Mouse (Mus musculus) thymus, postnatal 25 days (tissue): ENCODE data around the gene Stac.

ENCODE experiments used
- DNase-seq: peaks from one replicate; pipeline ENCODE4 v3.0.0; 2022

Stac gene

DNA sequence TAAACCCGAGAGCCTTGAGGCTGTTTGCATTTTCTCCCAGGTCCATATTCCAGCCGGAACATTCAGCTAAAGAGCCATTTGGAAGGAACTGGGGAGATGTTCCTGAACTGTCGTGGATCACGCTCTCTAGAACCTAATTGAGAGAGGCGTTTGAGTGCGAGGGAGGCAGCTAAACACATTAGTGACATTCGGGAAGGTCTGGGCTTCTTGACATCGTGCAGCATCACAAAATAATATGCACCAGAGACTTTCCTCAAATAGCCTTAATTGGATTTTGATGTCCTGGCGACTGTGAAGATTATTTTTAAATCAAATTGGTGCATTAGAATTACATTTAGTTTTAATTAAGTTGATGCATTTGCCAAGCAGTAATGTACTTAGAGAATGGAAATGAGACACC, 111.4 kb downstream of the Stac start:
- no peak for DNase-seq

DNA sequence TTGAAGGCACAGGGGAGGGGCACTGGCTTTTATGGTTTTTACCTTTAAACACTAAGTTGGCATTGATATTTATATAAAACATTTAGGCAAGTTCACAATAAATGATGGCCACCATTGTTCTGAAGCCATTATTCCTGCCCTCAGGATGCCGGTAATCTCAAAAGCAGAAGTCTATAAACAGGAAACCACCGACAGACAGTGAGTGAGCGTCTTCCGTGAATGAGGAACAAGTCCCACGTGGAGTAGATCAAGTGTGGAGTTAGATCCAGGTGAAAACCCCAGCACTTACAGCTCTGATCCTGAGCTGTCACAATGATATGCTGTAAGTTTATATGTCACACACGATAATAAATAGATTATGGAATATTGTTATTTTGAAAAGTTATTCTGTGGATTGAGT, 112.7 kb downstream of the Stac start:
- no peak for DNase-seq

DNA sequence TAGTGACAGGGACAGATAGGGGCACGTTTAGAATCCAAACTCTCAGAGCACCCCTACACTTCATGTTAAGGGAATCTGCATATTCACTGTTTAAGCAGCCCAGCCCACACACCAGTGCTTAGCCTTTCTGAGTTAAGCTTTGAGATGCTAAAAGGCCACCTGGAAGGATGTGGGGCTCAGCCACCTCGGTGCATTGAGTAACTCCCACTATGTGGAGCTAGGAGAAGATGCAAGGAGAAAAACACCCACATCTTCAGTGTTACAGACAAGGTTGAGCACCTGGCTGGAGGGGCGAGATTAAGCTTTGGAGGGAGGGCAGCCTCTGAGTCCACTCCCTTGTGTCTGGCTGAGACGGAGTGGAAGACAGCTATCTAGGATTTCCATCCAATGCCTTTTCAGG, 114.3 kb downstream of the Stac start:
- no peak for DNase-seq

DNA sequence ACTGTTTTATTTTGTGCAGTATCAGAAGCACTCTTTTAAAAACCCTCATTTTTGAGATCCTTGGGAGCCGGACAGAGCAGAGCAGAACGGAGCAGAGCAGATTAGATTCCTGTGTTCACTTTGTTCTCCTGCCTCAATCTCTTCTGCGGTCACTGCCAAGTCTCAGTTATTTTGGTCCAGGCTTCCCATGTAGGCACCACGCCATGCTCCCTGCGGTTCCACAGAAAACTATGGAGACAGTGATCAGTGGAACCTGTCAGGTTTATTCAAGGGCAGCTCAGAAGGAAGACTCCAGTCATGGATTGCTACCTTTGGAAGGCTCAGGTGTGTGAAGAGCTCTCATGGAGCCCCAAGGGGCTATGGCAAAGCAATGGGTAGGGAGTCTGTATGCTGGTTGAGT, 116.3 kb downstream of the Stac start:
- DNase-seq: no peak

DNA sequence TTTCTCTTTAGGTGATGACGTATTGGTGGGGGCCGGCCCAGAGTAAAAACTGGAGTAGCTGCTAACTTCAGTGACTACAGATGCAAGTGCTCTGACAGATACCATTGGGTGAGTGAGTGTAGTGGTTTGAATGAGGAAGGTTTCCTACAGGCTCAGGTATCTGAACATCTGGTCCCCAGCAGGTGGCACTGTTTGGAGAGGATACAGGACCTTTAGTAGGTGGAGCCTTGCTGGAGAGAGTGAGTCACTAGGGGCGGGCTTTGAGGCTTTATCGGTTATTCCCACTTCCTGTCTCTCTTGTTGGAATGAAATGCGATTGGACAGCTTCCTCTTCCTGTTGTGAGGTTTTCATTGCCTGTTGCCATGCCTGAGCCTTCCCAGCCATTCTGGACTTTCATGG, 118.5 kb downstream of the Stac start:
- no peak for DNase-seq

DNA sequence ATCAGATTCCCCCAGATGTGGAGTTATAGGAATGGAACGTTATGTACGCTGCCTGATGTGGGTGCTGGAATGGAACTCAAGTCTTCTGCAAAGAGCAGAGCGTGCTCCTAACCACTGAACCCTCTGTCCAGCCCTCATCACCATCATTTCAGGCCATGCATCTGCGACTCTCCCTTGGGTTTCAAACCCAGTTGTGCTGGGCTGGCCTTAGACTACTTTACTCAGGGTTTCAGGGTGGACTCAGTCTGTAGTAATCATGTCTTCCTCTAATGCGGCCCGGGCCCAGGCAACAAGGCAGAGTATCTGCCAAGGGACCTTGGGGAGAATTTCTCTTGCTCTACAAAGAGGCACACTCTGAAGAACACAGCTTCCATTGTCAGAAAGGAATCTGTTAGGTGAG, 126.0 kb downstream of the Stac start:
- no peak for DNase-seq

GRCm38 (mm10) chr9:111563226-111563625, 126.9 kb downstream of the Stac start:
- DNase-seq: no peak

DNA sequence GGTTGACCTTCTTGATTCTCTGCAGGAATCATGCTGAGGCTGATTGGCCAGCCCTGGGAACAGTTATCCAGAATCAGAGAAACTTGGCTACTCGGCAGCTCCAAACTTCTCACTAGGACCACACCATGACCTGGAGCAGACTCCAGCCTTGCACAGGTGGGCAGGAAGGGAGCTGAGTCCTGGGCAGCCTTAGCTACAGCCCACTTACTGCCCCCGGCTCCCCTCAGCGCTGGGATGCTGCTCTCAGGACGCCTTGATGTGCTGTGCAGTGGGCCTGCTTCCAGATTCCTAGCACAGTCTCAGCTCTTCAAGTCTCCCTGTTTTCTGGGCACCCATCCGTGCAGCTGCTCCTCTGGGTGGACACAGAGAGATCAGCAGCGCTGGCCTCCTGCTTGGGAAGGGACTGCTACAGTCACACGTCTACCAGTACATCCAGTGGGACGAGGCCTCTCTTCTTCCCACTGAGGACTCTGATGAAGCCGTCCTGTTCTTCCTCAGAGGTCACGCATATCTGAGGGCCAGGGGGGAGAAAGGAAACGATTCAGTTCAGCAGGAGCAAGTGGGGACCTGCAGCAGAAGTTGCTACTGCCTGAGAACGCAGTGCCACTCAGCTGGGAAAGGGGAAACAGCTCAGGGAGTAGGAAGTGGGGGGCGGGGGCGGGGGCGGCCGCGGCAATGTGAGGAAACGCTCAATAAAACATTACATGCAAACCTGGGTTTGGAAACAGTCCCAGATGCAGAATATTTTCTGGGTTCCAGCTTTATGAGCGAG, 127.7 kb downstream of the Stac start:
- DNase-seq: no peak

DNA sequence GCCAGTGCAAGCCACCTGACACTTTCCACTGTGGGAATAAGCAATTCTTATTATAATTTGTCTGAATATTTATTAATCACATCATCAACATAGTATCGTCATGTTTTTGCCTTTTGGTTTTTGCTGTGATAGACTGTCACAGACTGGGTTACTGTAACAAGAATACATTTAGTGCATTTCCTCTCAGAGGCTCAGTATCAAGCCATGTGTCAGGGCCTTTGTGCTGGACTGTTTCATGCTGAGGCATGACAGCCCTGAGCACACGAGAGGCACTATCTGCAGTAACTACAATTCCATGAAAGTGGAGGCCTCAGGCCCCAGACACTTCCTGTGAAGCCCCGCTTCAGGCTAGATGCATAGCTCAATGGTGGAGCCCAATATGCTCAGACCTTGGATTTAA, 133.4 kb downstream of the Stac start:
- DNase-seq: no peak

GRCm38 (mm10) chr9:111552865-111553264, 137.3 kb downstream of the Stac start:
- no peak for DNase-seq

DNA sequence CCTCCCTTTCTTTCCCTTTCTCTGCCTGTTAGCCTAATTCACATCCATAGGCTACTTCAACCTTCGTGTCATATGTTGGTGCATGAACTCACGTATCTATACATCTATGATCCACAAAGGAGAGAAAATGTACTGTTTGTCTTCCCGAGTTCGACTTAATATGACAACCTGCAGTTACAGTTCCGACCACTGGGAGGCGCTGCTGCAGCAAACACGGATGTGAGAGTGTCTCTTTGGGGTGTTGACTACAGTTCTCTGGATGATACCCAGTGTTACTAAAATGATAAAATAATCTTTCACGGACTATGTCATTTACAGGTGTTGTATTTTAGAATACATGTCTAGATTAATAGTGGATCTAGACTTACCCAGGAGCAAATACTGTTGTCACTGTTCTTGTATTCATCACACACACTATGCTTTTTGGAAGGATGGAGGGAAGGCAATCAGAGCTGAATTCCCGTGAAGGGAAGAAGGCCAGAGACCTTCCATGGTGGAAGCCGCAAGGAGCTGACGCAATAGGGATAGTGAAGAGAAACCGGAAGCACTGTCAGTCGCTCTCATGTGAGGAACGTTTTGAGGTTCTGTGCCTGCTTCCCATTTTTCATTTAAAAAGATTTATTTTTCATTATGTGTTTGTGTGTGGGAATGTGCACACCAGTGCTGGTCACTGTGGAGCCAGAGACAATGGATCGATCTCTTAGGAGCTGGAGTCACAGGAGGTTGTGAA, 138.5 kb downstream of the Stac start:
- DNase-seq: peak; percentile 8

DNA sequence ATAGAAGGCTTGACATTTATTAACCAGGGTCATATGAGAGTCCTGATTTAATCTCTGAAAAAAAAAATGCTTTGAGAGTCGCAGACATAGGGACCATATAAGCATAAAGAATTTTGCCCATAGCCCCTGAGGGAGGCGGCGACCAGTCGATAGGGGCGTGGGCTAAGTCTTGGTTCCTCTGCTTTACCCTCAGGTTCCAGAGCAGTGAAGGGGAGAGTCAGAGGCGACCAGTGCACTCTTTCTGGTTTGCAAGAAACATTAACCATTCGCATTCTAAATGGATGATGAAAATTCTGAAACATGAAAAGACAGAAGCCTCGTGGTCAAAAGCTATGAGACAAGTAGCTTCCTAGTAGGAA, 139.2 kb downstream of the Stac start:
- no peak for DNase-seq

- no peak for DNase-seq
These were observed 139.7 kb downstream of the Stac start for GRCm38 (mm10) chr9:111550281-111550962.

DNA sequence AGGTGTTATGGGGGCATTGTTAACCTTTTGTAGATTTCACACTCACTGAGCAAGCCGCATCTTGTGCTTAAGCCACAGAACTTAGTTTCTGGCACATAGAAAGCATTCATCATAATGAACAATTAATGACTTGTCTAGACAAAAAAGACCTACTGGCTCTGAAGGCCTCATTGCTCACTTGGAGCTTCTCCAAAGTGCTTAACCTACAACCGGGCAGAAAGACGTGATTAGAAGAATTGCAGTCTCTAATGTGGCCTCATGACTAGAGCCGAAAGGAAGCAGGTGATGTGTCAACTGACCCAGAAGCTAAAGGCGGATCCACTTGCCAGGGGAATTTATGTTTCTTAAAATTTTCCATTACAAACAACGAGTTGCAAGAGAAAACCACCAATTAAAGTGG, 147.5 kb downstream of the Stac start:
- no peak for DNase-seq

DNA sequence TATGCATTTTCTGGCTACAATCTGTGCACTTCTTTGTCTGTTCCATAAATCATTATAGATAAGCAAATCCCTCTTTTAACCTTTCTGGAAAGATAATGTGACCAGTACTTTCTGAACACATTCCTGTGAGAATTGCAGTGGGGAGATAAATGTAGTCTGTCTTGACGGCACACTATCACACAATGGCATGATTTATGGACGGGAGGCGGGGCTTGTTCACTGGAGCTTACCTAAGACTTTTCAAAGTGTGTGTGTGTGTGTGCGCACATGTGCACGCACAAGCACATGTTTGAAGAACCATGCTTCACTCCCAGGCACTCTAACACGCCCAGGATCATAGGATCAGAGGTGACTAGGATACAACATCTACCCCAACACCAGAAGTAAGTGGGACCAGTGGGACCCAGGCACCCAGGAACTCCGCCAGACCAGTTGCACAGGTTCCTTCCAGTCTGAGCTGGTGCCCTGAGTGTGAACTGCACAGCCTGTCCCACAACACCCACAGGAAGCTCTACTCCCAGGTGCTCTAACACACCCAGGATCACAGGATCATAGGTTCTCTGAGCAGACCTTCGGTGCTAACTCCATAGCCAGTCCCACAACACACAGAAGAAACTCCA, 154.6 kb downstream of the Stac start:
- DNase-seq: no peak

- no peak for DNase-seq
These were observed 155.3 kb downstream of the Stac start for GRCm38 (mm10) chr9:111534744-111535423.

DNA sequence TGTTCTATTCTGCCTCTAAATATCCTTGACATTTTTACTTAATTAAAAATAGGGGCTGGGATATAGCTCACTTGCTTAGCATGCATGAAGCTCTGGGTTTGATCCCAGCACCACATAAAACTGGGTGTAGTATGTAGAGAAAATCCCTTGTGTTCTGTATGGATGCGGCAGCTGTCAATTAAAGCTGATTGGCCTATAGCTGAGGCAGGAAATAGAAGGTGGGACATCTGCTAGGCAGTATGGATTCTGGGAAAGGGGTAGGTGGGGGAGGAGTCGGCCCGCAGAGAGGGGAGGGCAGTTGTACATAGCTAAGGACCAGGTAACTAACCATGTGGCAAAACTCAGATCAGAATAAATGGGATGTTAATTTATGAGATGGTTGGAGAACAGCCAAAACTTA, 166.3 kb downstream of the Stac start:
- no peak for DNase-seq

- DNase-seq: no peak
These were observed 167.0 kb downstream of the Stac start for GRCm38 (mm10) chr9:111523111-111523510.

DNA sequence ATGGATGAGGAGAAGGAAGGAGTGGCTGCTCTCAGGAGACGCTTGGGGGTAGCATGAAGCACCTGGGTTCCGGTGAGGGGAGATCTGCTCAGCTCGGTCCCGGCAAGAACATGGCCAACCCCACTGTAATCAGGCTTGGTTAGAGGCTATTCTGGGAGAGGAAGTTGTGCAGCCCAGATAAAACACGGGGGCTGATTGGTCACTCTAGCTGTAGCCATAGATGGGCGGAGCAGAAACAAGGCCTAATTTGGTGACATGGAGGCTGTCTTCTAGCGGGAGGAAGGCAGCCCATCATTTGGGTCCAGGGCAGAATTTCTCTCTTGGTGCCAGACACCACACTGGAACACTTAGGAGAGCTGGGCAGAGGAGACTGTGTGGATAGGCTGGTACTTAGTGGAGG, 167.9 kb downstream of the Stac start:
- no peak for DNase-seq

GRCm38 (mm10) chr9:111515536-111515935, 174.6 kb downstream of the Stac start:
- DNase-seq: no peak

DNA sequence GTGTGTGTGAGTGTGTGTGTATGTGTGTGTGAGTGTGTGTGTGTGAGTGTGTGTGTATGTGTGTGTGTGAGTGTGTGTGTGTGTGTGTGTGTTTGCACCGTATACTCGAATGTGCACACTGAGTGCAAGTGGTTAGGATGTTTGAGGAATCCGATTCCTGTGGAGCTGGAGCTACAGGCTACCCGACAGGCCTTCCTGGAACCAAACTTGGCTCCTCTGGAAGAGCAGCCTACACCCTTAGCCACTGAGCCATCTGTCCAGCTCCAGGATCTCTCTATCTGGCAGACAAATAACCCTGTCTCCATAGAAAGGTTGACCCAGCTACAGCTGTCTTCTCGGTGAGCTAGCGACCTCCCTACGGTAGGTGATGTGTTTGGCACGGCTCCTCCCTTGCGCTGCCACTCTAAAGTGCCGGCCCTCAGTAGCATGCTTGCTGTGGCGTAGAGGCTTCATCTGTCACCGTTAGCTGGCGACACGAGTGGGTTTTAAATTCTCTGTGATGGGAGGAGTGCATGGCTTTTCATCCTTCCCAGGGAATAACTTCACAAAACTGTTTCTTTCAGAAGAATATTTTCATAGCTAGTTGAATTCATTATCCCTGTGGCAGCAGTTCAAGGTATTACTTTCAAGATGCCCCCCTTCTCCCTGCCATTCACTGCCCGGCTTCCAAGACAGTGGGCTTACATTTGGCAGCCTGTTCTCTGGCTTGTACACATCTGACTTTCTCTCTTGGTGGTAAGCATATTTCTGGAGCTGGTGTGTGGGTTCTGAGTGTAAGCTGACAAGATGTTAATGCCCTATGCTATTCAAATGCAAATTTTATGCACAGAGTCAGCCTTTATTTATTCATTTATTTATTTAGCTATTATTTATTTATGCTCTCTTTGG, 175.3 kb downstream of the Stac start:
- no peak for DNase-seq
